Mouse (Mus musculus) CD8-positive naive resting alpha-beta T cell, adult 2 months (primary cell): ENCODE measurements around the gene Tmigd3.

Experiments used
- DNase-seq, 2 experiments: peaks; one replicate each; pipeline ENCODE4 v3.0.0; 2022; ENCODE audit warnings: low read depth in 2 of 2, low spot score in 2 of 2

Gene Tmigd3

DNA sequence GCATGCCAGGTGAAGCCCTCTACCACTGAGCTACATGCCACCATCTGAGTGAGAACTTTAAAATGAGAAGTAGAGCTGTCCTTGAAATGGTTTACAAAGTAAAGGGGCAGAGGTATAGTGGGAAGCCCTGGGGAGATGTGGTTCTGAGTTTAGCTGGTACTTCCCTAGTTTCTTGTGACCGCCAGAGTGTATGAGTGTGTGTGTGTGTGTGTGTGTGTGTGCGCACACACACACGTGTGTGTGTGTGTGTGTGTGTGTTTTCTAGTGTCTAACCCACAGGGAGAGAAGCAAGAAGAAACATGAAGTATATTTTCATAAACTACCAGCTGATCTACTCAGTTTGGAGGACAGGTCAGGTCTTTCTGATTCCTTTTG is 57.5 kb downstream of the Tmigd3 start:
- DNase-seq = no peak

DNA sequence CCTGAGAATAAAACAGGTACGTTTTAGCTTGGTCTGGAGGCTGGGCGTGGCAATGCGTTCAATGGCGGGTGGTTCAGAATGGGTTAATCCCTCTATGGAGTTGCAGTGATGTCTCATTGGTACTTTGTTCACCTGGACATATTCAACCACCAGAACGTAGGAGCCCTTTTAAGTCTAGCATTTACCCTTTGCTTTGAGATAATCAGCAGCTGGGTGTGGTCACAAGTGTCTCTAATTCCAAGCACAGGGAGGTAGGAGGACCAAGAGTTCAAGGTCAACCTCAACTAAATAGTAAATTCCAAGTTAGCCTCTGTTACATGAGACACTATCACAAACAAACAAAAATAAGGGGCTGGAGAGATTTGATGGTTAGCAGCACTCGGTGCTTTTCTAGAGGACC is 58.1 kb downstream of the Tmigd3 start:
- no peak for DNase-seq

DNA sequence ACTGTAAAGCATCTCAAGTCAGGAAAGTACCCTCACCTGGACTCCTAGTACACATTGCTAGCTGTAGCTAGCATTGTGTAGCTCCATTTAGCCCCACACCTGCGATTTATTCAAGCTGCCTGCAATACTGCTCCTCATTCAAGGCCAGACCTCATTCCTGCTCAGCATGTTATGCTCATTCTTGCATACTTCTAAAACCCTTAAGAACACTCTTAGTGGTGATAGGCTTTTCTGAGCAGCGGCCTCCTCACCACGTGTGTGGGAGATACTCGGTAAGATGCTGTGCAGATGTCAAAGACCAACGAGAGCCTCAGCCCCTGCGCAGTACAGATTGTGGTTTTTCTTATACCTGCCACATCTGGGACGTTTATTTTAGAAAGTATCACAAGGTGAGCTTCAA is 59.1 kb downstream of the Tmigd3 start:
- no peak for DNase-seq

DNA sequence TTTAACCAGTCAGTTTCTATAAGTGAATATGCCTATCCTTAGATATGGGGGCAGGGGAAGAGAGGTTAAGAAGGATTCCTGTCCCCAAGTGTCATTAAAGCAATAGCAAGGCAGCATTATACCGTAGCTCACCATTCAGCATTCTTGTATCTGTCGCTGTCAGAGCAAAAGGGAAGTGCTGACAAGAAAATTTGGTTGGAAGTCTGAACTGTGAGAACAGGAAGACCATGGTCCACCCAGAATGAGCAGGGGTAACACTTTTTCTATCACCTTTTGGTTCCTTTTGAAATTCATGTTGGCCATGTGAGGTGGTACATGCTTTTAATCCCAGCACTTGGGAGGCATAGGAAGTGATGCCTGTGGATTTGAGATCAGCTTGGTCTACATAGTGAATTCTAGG is 60.4 kb downstream of the Tmigd3 start:
- no peak for DNase-seq

DNA sequence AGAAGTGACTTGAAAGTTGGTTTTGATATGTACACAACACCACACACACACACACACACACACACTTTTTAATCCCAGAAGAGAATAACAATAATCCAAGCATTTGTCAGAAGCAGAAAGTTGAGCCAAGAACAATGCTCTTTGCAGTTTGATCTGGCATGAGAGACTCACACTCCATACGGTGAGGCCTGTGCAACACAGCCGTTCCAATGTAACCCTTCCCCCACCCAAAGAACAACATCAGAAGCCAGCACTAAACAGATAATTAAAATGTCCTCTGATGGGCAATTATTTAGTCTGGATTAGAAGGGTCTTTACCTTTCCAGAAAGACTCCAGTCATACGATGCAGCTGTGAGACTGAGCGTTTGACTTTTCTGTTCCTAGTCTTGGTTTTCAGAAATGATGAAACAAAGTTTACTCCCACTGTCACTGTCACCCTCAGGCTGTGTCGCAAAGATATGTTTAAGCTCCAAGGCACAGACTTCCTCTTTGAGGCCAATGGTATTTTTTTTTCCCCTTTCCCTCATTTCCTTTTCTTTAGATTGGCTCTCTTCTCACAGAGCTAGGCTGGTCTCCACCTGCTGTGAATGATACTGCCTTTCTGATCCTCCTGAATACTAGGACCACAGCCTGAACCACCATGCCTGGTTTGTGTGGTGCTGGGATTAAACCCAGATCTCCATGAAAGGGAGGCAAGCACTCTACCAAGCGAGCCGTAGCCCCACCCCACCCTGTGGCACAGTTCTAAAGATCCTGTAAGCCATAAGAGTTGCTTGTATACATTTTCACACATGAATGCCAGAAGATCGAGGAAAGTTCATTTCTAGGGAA is 61.8 kb downstream of the Tmigd3 start, which contains the start of gene I830077J02Rik:
I830077J02Rik (minus strand) TSS at position 425 of the 832 bp plus-strand sequence.
- no peak for DNase-seq

DNA sequence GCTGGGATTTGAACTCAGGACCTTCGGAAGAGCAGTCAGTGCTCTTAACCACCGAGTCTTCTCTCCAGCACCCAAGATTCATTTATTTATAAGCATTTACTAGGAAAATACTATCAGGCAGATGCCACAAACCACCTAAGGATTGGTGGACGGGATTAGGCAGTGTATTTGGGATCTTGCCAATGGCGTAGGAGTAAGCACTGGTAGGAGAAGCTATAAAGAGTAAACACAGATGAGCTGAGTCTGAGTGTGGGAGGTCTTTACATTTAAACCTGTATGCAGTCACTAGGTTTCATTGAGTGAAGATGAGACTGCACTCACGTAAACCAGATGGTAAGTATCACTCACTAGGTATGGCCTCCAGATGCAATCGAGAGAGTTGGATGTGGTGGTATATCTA is 63.2 kb downstream of the Tmigd3 start:
- no peak for DNase-seq

DNA sequence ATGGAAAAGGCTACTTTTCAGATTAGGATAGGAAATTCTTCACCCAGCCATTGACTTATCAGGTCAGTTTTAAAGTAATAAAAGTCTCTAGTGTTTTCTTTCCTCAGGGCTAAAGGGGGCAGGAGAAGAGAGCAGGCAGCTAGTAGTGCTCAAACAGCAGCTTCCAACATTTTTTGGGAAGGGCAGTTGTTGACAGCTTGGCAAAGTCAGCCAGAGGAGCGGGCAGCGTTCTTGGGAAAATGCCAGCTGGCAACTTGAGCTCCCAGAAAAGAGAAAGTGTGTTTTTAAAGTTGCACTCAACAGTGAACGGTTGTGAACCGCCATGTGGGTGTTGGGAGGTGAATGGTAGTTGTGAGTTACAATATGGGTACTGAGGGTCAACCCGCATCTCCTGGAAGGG is 64.3 kb downstream of the Tmigd3 start:
- no peak for DNase-seq

DNA sequence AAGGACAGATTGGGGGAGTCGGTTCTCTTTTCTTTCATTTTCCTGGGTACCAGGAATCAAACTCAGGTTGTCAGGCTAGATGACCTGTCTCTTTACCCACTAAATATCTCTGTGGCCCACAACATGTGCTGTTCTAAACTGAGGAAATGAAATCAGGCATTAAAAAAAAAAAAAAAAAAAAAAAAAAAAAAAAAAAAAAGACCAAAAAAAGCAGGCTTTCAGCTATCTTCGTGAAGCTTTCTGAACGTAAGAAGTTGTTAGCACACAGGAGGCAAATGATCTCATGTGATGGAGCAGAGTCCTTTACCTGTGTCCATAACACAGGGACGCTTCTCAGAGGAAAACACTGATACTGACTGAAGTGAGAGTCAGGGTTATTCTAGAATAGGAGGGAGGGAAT is 65.4 kb downstream of the Tmigd3 start:
- DNase-seq = no peak

DNA sequence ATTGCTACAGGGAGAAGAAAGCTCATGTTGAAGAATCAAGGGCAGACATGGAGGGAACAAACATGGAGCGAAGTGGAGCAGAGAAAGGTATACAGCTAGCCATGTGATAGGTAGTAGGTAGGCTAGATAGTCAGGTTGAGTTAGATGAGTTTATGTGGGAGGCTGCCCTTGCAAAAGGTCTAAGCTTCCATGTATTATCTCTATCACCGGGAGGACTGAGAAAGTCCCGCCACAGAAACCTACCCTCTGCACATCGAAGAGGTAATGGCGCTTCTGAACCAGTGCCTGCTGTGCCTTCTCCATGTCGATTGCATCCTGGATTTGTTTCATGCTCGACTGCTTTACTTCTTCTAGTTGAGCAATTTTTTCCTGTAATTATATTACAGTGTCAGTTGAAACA is 80.6 kb downstream of the Tmigd3 start:
- no peak for DNase-seq

DNA sequence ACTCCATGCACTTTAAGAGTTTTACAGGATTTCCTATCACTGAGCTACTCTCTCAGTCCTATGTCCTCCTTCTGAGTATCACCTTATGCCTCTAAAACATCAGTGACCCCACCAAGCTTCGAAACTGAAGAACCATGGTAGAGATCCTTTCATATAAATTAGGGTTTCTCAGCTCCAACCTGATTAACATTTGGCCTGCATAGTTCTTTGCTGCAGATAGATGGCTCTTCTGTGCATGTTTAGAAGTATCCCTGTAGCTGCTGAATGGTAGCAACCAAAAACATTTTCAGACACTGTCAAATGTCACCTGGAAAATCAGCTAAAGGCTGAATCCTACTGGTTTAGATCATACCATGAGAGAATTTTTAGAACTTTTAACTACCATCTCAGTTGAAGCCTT is 86.5 kb downstream of the Tmigd3 start:
- DNase-seq = no peak

DNA sequence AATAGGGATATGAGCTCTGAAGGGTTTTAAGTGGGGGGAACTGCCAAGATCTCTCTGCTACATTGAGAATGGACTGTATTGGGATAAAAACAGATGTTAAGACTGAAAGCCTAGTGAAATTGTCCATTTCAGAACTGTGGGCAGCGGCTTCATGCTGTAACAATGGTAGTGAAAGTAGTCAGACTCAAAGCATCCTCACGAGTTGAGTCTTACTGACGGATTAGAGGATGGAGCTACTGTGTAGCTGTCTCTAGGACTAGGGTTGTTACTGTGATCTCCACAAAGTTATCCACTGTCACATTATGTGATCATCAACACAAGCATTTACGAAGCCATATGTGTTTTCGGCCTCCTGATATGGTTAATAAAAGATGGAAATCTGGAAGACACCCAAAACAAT is 87.5 kb downstream of the Tmigd3 start:
- no peak for DNase-seq

DNA sequence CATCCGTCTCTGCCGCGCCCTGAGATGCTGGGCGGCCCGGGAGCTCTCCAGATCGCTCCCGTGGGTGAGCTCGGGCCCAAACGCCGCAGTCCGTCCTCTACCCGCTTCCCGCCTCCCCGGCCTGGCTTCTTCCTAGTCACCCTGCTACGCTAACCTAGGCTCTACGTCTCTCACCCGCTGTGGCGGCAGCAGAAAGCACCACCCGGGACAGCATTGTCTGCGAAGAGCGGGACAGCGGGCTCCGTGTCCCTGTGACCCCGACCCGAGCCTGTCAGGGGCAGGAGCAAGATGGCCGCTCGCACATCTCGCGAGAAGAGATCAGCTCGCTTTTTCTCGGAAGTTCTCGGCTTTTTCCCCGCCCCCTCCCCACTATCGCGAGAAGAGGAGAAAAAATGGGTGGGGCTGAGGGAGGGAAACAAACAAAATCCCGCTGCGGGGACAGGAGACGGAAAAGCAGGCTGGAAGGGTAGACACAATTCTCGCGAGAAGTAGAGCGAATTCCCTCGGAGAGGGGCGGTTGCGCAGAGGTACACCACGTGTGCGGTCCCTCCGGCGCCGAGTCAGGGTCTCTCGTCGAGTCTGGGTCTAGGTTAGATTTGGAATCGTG is 88.4 kb downstream of the Tmigd3 start, which contains the start of gene Wdr77:
Wdr77 (plus strand) TSS at position 396 of the 607 bp plus-strand sequence.
- DNase-seq = peak; percentile 96 to 97

DNA sequence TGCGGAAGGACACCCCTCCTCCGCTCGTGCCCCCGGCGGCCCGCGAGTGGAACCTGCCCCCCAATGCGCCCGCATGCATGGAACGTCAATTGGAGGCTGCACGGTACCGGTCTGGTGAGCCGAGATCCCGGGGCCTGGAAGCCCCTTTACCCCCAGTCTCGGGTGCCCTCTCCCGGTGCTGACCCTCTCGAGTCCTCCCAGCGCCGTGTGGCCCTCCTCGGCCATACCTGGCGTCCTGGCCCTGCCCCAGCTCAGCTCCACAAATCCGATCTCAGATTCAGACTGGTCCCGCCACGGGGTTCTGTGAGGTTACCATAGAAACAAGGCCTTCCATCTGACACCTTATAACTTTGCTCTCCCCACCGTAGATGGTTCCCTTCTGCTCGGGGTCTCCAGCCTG is 88.9 kb downstream of the Tmigd3 start:
- DNase-seq = no peak

DNA sequence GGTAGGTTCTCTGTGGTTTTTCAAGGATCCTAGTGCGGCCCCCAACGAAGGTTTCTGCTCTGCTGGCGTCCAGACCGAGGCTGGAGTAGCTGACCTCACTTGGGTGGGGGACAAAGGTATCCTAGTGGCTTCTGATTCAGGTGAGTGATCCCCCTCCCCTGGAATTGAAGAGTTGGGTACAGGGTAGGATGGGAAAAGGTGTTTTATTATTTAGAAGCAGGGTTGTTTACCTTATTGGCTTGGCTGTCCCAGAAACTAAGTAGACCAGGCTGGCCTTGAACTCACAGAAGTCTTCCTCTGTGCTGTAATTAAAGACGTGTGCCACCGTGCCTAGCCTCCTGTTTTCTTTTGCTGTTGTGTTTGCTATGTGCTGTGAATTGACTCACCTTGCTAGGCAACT is 89.3 kb downstream of the Tmigd3 start, which contains the start of gene Atp5f1:
Atp5f1 (minus strand) TSS at position 101 of the 400 bp plus-strand sequence.
- DNase-seq = no peak

DNA sequence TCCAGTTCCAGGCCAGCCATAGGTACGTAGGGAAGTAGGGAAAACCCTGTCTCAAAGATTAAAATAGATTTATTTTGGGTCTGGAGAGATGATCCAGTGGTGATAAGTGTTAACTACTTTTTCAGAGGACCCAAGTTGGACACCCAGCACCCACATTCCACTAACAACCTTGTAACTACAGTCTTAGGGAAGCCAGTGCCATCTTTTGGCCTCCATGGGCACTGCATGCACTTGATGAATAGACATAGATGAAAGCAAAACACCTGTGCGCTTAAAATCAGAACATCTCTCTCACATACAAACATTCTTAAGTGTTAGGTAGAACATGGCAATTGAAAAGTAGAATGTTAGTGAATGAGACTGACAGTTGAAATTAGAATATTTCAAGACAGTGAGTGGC is 90.0 kb downstream of the Tmigd3 start:
- no peak for DNase-seq

DNA sequence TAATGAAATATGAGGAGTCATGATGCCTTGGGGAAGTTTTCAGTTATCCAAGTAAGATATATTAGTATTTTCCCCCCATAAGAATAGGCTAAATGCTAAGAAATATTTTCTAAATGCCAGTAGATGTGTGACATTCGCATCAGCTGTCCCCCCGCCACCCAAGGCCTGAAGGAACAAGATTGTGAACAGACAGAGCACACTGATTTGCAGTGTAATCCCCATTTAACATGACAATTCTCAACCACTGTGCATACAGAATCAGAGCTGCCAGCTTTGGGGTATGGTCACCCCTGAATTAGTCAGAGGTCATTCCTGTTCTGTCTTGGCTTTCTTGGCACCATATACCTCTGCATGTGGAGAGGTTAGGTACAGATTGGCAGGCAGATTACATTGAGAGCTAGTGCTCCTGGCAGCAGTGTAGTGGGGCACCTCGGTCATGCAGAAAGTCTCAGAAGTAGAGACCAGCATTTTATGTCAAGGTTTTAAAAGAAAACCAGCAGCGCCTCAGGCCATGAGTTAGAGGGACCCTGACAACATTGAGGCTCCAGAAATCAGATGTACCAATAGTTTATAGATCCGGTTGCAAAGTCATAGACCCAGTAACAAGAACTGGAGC is 101.2 kb downstream of the Tmigd3 start:
- DNase-seq = no peak

DNA sequence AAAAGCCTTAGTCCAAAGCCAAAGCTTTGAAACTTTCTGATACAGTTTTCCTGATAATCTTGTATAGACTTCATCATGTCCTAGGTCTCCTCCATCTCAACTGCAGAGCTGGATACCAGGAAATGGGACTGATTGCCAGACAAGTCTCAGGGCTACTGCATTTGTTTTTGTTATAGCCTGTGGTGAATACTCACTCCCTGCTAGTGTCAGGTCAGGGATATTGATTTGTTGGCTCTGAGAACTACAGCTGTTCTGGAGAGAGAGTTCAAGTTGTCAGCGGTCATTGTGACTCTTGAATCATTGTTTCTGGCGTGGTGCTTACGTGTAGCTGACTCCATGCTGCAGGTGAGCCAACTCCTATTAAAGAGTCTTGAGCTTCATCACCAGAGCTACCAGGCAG is 102.7 kb downstream of the Tmigd3 start, which contains the start of gene Ovgp1:
Ovgp1 (plus strand) TSS at position 301 of the 400 bp plus-strand sequence.
- DNase-seq = no peak
